Mouse (Mus musculus): ENCODE data around the gene Trim11.

The Trim11 gene

GRCm38 (mm10) chr11:58955868-58956257, 22.0 kb upstream of the Trim11 start:
- no peak for DNase-seq (ENCODE audit: low spot score in 2 of 2)

GRCm38 (mm10) chr11:58957226-58957914, 20.5 kb upstream of the Trim11 start:
- DNase-seq (ENCODE audit: low spot score in 2 of 2), result no peak

GRCm38 (mm10) chr11:58958536-58958935, 19.4 kb upstream of the Trim11 start:
- no peak for DNase-seq (ENCODE audit: low spot score in 2 of 2)

DNA sequence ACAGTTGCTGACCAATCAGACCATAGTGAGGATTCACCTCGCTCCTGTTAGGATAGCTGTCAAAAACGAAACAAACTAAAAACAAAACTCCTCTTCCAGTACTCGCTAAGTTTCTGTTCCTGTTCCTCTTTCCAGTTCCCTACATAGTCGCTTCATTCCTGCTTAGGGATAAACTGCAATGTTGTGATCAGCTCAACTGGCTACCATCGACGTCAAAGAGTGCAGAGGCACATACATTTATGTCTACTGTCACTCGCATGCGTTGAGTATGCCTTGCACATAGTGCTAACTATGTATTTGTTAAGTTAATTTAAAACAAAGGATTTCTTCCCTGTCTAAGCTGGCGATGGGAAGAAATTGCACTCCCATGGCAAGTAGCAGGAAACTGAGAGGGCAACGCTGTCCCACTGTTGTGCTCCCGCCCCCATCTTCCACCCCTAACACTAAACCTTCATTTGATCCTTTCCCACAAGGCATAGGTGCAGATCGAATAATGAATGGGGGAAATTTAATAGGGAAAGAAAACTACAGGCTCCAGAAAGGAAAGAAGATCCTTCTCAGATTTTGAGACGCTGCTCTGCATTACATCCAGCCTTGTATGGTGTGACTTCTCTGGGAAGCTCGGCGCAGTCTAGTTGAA, 18.6 kb upstream of the Trim11 start:
- no peak for DNase-seq (ENCODE audit: low spot score in 2 of 2)

DNA sequence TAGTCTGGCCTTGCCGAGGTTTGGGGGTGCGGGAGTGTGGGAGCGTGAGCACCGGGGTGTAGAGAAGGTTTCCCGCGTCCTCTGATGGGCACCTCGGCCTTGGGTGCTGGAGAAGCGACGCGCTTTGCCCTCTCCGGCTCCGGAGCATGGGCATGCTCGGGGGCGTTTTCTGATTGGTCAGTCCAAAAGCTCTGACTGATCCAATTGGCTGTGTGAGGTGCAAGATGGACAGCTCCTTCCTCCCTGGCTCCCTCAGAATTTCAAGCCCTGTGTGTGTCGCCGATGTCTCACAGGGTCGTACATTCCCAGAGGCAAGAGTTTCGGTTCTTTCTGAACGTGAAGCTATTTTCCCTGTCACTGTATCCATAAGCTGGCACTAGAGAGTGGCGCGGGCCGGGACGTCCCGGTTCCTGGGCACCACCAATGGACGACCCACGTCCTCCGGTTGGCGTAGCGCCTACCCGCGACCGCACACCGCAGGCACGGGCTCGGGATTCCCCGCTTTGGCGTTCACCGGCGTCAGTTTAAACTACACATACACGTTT, 17.9 kb upstream of the Trim11 start:
- peak; percentile 84 to 85 for DNase-seq (ENCODE audit: low spot score in 2 of 2)

DNA sequence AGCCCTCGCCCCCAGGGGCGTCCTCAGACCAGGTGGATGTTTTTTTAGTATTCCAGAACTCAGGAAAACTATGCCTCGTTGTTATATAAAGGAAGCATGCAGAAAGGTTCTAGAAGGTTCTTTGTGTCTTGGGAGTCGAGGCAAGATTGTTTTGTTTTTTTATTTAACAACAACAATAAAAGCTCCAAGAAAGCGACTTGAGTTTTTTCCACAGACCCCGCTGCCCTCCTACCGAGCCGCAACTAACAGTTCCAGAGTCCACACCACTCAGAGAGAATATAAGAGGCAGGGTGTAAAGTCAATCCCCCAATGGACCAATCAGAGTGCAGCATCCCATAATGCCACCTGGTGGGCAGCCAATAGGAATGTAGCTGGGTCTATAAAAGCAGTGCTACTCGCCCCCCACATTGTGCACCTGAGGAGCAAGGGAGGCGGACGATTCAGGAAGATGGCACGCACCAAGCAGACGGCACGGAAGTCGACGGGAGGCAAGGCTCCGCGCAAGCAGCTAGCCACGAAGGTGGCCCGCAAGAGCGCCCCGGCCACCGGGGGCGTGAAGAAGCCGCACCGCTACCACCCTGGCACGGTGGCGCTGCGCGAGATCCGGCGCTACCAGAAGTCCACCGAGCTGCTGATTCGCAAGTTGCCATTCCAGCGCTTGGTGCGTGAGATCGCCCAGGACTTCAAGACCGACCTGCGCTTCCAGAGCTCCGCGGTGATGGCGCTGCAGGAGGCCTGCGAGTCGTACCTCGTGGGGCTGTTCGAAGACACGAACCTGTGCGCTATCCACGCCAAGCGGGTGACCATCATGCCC, 16.3 kb upstream of the Trim11 start:
- no peak for DNase-seq (ENCODE audit: low spot score in 2 of 2)

DNA sequence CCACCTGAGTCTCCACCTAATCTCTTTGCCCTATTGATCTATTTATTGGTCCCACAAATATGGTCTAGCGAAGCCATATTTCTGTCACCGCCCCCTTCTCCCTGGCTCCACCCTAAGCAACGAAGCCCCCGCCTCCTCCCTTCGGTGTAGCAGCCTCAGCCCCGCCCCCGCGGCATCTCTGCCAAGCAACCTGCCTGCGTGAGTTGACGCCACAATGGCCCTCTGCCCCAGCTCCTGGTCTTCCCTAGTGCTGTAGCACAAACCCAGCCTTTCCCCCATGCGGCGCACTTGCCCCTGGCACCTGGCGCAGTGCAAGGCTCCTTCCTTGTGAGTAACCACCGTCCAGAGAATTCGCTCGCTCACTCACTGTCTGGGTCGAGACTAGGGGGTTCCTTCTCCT, 14.3 kb upstream of the Trim11 start:
- DNase-seq (ENCODE audit: low spot score in 2 of 2), result no peak

- DNase-seq (ENCODE audit: low spot score in 2 of 2), result no peak
Observed at GRCm38 (mm10) chr11:58964216-58964615, 13.7 kb upstream of the Trim11 start.

GRCm38 (mm10) chr11:58965001-58965760, 12.7 kb upstream of the Trim11 start:
- no peak for DNase-seq (ENCODE audit: low spot score in 2 of 2)

GRCm38 (mm10) chr11:58967346-58967745, 10.5 kb upstream of the Trim11 start:
- DNase-seq (ENCODE audit: low spot score in 2 of 2), result peak in 1 of 2 experiments; percentile 61

DNA sequence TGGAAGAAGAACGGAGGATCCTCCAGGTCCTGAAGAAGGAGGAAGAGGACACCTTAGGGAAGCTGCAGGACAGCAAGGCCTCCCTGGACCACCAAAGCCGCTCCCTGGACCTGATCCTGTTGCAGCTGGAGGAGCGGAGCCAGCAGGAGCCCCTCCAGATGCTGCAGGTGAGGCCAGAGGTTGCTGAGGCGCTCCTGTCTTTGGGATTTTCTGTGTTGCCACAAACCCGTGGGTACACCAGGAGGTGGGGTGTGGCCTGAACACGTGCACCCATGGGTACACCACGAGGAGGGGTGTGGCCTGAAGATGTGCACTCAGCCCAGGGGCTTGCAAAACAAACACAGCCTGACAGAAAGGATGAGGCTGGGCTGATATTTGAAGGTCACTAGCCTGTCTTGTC, 9.3 kb upstream of the Trim11 start:
- DNase-seq (ENCODE audit: low spot score in 2 of 2), result no peak

DNA sequence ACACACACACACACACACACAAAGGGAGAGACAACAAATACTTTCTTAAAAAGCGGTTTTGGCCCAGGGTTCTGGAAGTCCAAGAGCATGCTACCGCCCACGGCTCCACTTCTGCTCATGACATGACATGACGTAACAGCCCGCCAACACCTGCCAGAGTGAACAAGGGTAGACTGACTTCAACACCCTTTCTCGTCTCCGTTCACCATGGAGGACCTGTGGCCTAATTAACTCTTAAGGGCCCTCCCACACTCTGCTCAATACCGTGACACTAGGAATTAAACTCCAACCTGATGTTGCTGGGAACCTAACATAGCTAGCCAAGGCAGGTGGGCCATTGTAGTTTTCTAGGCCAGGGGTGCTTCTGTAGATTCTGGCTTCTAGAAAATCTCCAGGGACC, 8.9 kb upstream of the Trim11 start:
- DNase-seq (ENCODE audit: low spot score in 2 of 2), result no peak

GRCm38 (mm10) chr11:58969659-58970058, 8.2 kb upstream of the Trim11 start:
- no peak for DNase-seq (ENCODE audit: low spot score in 2 of 2)

- DNase-seq (ENCODE audit: low spot score in 2 of 2), result no peak
Observed at GRCm38 (mm10) chr11:58970831-58971530, 6.9 kb upstream of the Trim11 start.

DNA sequence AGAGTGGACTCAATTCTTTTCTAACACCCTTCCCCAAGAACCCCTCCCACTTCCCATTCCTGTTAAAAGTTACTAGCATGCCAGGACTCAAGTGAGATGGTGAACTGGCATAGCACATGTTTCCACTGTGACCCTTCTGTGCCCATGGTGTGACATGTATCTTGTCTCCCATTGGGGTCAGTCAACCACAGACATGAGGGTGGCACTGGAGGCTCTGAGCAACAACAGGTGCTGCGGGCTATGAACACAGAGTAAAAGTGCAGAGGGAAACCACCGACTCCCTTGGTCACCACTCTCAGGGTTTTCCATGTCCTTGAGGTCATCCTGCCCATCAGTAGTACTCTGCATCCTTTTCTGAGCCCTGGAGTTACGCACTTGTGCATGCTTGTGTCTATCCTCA, 6.1 kb upstream of the Trim11 start:
- DNase-seq (ENCODE audit: low spot score in 2 of 2), result no peak

GRCm38 (mm10) chr11:58974414-58974813, 3.5 kb upstream of the Trim11 start:
- DNase-seq (ENCODE audit: low spot score in 2 of 2), result no peak

DNA sequence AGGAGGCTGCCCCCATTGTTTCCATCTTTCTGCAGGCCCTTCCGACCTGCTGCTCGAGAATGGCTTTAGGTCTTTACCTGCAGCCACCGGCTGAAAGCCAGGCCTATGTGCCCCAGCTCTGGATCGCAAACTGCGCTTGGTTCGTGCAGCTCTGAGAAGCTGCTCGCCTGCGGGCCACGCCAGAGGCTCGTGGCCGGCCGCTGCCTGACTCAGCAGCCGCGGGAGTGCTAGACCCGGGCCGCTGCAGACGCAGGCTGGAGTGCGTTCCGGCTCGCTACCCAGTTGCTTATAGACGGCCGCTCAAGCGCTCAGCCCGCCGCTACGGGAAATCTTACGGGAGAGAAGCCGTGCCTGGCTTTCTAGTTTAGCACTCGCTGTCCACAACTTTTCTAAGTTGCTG, 743 bp upstream of the Trim11 start:
- DNase-seq (ENCODE audit: low spot score in 2 of 2), result peak; percentile 35 to 36

DNA sequence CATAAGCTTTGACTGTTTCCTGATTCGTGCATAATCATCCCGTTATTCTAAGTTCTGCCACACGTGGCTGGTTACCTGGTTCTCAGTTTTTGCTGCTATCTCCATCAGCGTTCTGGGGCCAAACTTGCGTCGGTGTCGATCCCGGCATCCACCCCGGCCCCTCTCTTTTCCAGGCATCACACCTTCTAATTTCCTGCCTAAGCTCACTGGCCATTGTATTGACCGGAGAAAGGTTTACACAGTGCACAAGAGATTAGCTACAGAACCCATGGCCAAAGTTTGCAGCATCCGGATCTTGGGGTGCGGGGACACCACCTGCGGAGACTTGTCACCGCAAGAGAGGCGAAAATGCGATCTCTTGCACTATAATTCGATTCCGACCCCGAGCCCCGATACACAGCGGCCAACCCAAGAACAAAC, 276 bp upstream of the Trim11 start:
- DNase-seq (ENCODE audit: low spot score in 2 of 2), result no peak

DNA sequence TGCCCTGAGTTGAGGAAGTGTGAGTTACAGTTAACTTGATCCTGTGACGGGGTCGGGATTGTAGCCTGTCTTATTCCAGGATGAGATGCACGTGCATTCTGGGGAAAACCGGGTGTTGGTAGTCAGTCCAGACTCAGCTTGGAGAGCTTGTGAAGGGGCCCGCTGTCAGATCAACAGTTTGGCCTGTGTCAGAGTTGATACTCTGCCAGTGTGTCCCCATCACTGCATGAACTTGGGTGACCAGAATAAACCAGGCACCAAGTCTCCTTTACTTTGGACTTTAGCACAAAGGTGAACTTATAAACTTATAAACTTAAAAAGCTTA, 775 bp downstream of the Trim11 start:
- no peak for DNase-seq (ENCODE audit: low spot score in 2 of 2)

DNA sequence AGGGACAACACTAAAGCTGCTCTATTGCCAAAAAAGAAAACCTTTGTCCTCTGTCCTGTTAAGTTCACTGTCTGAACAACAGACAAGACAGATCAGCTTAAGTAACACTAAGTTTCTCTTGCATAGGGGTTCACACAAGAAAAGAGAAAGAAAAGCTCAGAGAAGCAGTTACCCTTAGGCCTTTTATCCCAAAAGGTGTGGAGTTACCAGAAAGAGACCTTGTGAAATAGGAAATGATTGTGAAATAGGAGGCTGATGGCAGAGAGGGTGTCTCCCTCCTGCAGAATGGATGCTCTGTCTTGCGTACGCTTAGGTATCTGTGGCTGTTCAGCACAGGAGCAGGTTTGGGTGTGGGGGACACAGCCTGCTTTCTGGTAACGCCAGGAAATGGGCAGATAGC, 1.3 kb downstream of the Trim11 start:
- no peak for DNase-seq (ENCODE audit: low spot score in 2 of 2)

DNA sequence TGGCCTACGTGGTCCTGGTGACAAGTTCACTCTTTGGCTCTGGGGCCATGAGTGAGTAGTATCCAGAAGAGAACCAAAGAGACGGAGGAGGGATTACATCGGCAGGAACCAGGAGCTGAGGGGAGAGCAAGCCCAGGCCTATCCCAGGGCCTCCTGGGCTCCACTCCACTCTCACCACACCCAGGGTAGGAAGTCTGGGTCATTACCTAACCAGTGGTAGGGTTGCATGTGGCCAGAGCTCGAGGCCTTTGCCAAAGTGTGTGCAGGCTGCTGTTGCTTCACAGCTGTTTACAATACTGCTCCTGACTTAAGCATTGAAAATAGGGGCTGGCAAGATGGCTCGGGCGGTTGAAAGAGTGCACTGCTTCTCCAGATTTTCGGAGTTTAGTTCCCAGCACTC, 1.8 kb downstream of the Trim11 start:
- no peak for DNase-seq (ENCODE audit: low spot score in 2 of 2)

Measured in natural killer cell, adult 2 months (primary cell).